Mouse (Mus musculus): ENCODE results near the gene Mthfd2. TPM values are rescaled to one million over a fixed set of nuclear protein-coding genes. Genes with fewer than 3 reads are reported as not detected.

The Mthfd2 gene
- polyA plus RNA-seq, 1 experiment, result 2.3 TPM

DNA sequence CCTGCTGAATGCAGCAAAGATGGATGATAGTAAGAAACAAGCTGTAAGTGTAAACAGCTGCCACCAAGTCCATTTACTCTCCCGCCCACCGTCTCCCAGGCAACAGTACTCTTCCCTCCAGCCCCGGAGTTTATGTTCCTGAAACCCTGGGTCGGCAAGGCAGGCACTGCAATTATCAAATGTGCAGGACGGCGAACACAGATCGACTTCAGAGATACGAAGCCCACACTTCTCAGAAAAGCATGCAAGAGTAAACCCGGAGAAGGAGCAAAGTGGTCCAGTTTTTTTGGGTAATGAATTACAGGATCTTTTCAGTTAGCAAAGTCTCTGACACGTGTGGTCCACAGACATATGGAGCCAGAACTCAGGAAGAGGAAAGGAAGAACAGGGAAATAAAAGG is 9.7 kb downstream of the Mthfd2 start:
- no peaks in the 10 kb centered on the region for H3K27me3 ChIP-seq (replicated peaks; ENCODE audit: control insufficient read depth, insufficient read depth, low read length)
- 11% methylated on average over 10 of the region's 10 CpGs for WGBS
- peak; percentile 10 for DNase-seq
- H3K4me3 ChIP-seq (ENCODE audit: insufficient read depth, low read depth, low read length), result no peak overlapping the region
- no peak overlapping the region for H3K27ac ChIP-seq (ENCODE audit: insufficient read depth, low read depth, low read length)
- no peaks in the 10 kb centered on the region for H3K4me1 ChIP-seq (ENCODE audit: control insufficient read depth, insufficient read depth, low read length)
- TF ChIP-seq CTCF (conservative IDR thresholded peaks at IDR 0.05; ENCODE audit: insufficient read depth, insufficient read length, low read depth, low read length) (no peak), POLR2A (IDR thresholded peaks at IDR 0.05; ENCODE audit: low read depth, low read length) (no peak)
- no peaks in the 10 kb centered on the region for H3K36me3 ChIP-seq (ENCODE audit: control insufficient read depth, insufficient read depth, low read length)

DNA sequence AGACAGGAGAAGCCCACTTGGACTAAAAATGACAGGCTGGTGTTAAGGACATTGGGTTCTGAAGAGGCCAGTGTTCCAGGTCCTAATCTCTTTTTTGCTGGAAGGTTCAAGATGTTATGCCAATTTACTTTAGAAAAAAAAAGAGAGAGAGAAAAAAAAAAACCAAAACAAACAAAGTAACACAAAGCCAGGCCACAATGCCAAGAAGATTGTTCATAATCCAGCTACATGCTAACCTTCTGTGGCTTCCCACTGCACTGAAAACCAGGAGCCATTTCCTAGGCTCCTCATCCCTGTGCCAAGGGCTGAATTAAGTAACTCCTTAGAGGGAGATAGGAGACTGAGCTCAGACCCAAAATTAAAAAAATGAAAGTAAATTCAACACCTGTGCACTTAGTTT is 10.4 kb downstream of the Mthfd2 start:
- Histone ChIP-seq H3K36me3 (ENCODE audit: control insufficient read depth, insufficient read depth, low read length) (no peaks in the 10 kb centered on the region), H3K27me3 (replicated peaks; ENCODE audit: control insufficient read depth, insufficient read depth, low read length) (no peaks in the 10 kb centered on the region), H3K4me1 (ENCODE audit: control insufficient read depth, insufficient read depth, low read length) (no peaks in the 10 kb centered on the region), H3K27ac (ENCODE audit: insufficient read depth, low read depth, low read length) (no peak overlapping the region), H3K4me3 (ENCODE audit: insufficient read depth, low read depth, low read length) (no peak overlapping the region)
- TF ChIP-seq CTCF (conservative IDR thresholded peaks at IDR 0.05; ENCODE audit: insufficient read depth, insufficient read length, low read depth, low read length) (no peak), POLR2A (IDR thresholded peaks at IDR 0.05; ENCODE audit: low read depth, low read length) (no peak)
- no peak for DNase-seq

DNA sequence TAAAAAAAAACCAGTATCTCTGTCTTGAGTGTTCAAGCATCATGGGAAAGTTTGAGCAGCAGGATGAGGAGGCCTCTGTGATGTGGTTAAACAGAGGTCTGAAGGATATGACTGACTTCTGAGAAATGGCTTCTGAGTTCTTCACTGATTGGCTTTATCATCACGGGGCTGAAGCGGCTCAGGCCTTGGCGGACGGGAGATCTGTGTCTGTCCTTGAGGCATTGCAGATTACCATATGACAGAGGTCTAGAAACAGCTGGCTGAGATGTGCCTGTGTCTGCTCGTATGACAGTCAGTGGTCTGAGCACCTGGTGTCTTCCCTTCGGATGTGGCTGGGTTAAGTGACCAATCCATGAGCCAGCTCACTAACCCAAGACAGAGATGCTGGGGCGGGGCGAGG is 13.2 kb downstream of the Mthfd2 start:
- Histone ChIP-seq H3K4me3 (ENCODE audit: insufficient read depth, low read depth, low read length) (no peak overlapping the region), H3K36me3 (ENCODE audit: control insufficient read depth, insufficient read depth, low read length) (no peaks in the 10 kb centered on the region), H3K27me3 (replicated peaks; ENCODE audit: control insufficient read depth, insufficient read depth, low read length) (no peaks in the 10 kb centered on the region), H3K27ac (ENCODE audit: insufficient read depth, low read depth, low read length) (no peak overlapping the region), H3K4me1 (ENCODE audit: control insufficient read depth, insufficient read depth, low read length) (no peaks in the 10 kb centered on the region)
- no peak for TF ChIP-seq CTCF (conservative IDR thresholded peaks at IDR 0.05; ENCODE audit: insufficient read depth, insufficient read length, low read depth, low read length)
- no peak for TF ChIP-seq POLR2A (IDR thresholded peaks at IDR 0.05; ENCODE audit: low read depth, low read length)
- WGBS, result 91% methylated on average over 8 of the region's 8 CpGs
- no peak for DNase-seq

DNA sequence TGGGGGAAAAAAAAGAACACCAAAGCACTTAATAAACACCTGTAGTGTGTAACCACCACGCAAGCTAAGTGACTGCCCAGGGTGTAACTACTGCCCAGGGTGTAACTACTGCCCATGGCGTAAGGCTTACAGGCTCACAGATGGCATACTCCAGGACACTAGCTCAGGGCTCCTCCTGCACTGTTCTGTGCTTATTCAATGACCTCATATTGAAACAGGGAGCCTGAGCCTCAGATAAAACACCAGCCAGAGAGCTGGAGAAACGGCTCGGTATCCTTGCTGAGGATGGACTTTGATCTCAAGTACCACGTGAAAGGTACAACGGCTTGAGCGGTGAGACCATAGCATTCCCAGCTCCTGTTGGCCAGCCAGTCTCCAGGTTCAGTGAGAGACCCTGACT is 13.7 kb downstream of the Mthfd2 start:
- TF ChIP-seq CTCF (conservative IDR thresholded peaks at IDR 0.05; ENCODE audit: insufficient read depth, insufficient read length, low read depth, low read length), result no peak
- TF ChIP-seq POLR2A (IDR thresholded peaks at IDR 0.05; ENCODE audit: low read depth, low read length), result no peak
- no peaks in the 10 kb centered on the region for H3K27me3 ChIP-seq (replicated peaks; ENCODE audit: control insufficient read depth, insufficient read depth, low read length)
- H3K4me3 ChIP-seq (ENCODE audit: insufficient read depth, low read depth, low read length), result no peak overlapping the region
- H3K27ac ChIP-seq (ENCODE audit: insufficient read depth, low read depth, low read length), result no peak overlapping the region
- no peaks in the 10 kb centered on the region for H3K36me3 ChIP-seq (ENCODE audit: control insufficient read depth, insufficient read depth, low read length)
- DNase-seq, result peak; percentile 51
- H3K4me1 ChIP-seq (ENCODE audit: control insufficient read depth, insufficient read depth, low read length), result no peaks in the 10 kb centered on the region
- 68% methylated on average over 7 of the region's 7 CpGs for WGBS

DNA sequence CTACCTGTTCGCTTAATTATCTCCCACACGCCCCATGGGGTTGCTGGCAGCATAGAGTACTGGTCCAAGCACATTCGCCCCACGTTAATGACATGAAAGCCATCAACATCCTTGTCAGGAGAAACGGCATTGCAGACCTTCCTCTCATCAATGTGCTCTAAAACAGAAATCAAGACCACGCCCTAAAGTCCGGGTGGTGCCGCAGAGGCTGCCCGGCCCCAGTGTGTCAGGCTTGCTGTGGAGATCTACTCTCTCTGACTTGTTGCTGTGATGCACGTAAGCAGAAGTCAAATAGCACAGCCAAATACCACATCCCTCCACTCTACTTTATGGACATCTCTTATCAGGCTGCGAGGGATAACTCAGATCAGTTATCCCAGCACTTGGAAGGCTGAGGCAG is 14.5 kb downstream of the Mthfd2 start:
- H3K27ac ChIP-seq (ENCODE audit: insufficient read depth, low read depth, low read length), result no peak overlapping the region
- no peaks in the 10 kb centered on the region for H3K36me3 ChIP-seq (ENCODE audit: control insufficient read depth, insufficient read depth, low read length)
- no peaks in the 10 kb centered on the region for H3K27me3 ChIP-seq (replicated peaks; ENCODE audit: control insufficient read depth, insufficient read depth, low read length)
- no peak for TF ChIP-seq CTCF (conservative IDR thresholded peaks at IDR 0.05; ENCODE audit: insufficient read depth, insufficient read length, low read depth, low read length)
- TF ChIP-seq POLR2A (IDR thresholded peaks at IDR 0.05; ENCODE audit: low read depth, low read length), result no peak
- no peak overlapping the region for H3K4me3 ChIP-seq (ENCODE audit: insufficient read depth, low read depth, low read length)
- no peak for DNase-seq
- H3K4me1 ChIP-seq (ENCODE audit: control insufficient read depth, insufficient read depth, low read length), result no peaks in the 10 kb centered on the region
- 95% methylated on average over 11 of the region's 11 CpGs for WGBS

DNA sequence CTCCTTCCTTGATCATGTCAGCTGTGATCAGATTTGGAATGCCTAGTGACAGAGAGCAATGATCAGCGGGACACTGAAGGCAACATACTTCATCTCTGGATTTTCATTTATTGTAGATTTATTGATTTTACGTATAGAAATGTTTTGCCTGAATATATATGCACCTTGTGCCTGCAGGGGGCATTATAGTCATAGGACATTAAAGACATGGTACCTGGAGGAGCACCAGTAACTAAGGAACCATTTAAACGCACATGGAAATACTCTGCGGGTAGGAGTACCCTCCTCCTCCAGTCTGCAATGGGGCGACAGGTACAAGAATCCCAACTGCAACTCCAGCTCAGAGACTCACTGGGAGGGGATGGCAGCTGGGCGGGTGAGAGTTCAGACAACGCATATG is 16.7 kb downstream of the Mthfd2 start:
- H3K36me3 ChIP-seq (ENCODE audit: control insufficient read depth, insufficient read depth, low read length), result no peaks in the 10 kb centered on the region
- no peaks in the 10 kb centered on the region for H3K27me3 ChIP-seq (replicated peaks; ENCODE audit: control insufficient read depth, insufficient read depth, low read length)
- WGBS, result 90% methylated on average over 7 of the region's 7 CpGs
- no peak for DNase-seq
- TF ChIP-seq CTCF (conservative IDR thresholded peaks at IDR 0.05; ENCODE audit: insufficient read depth, insufficient read length, low read depth, low read length) (no peak), POLR2A (IDR thresholded peaks at IDR 0.05; ENCODE audit: low read depth, low read length) (no peak)
- H3K27ac ChIP-seq (ENCODE audit: insufficient read depth, low read depth, low read length), result no peak overlapping the region
- no peaks in the 10 kb centered on the region for H3K4me1 ChIP-seq (ENCODE audit: control insufficient read depth, insufficient read depth, low read length)
- no peak overlapping the region for H3K4me3 ChIP-seq (ENCODE audit: insufficient read depth, low read depth, low read length)

DNA sequence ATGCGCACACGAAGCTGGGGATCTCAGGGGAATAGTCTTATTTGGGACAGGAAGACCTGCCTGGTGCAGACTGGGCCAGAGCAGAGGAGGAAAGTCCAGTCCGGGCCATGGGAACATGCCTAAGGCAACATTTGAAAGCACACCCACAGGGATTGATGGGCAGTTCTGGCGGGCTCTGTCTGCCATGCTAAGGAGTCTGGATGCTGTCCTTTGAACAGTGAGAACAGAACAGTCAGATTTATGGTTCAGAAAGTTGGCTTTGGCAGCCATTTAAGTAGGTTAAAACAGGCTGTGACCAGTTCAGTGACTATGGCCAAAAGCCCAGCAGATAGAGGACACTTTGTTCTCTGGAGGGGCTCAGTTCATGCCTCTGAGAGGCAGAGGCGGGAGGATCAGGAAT is 23.4 kb downstream of the Mthfd2 start:
- Histone ChIP-seq H3K27me3 (replicated peaks; ENCODE audit: control insufficient read depth, insufficient read depth, low read length) (no peaks in the 10 kb centered on the region), H3K27ac (ENCODE audit: insufficient read depth, low read depth, low read length) (no peak overlapping the region), H3K4me1 (ENCODE audit: control insufficient read depth, insufficient read depth, low read length) (no peaks in the 10 kb centered on the region), H3K4me3 (ENCODE audit: insufficient read depth, low read depth, low read length) (no peak overlapping the region), H3K36me3 (ENCODE audit: control insufficient read depth, insufficient read depth, low read length) (no peaks in the 10 kb centered on the region)
- no peak for TF ChIP-seq POLR2A (IDR thresholded peaks at IDR 0.05; ENCODE audit: low read depth, low read length)
- no peak for TF ChIP-seq CTCF (conservative IDR thresholded peaks at IDR 0.05; ENCODE audit: insufficient read depth, insufficient read length, low read depth, low read length)
- DNase-seq, result peak; percentile 58
- 49% methylated on average over 5 of the region's 5 CpGs for WGBS

DNA sequence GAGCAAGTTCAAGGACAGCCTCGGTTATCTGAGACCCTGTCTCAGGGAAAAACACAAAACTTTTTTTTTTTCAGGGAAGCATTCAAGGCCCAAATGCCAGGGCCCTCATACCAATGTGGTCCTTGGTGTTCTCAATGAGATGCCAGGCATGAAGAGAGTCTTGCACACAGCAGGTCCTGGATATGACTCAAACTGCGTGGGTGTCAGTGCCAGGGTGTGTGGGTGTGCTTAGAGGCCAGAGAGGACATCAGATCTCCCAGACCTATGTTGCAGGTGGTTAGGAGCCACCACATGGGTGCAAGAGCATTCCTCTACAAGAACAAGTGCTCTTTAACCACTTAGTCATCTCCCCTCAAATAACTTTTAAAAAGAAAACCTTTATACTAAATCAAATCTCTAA is 24.4 kb downstream of the Mthfd2 start:
- WGBS, result 81% methylated on average over 2 of the region's 2 CpGs
- DNase-seq, result no peak
- H3K4me1 ChIP-seq (ENCODE audit: control insufficient read depth, insufficient read depth, low read length), result no peaks in the 10 kb centered on the region
- H3K4me3 ChIP-seq (ENCODE audit: insufficient read depth, low read depth, low read length), result no peak overlapping the region
- TF ChIP-seq POLR2A (IDR thresholded peaks at IDR 0.05; ENCODE audit: low read depth, low read length) (no peak), CTCF (conservative IDR thresholded peaks at IDR 0.05; ENCODE audit: insufficient read depth, insufficient read length, low read depth, low read length) (no peak)
- H3K27ac ChIP-seq (ENCODE audit: insufficient read depth, low read depth, low read length), result no peak overlapping the region
- no peaks in the 10 kb centered on the region for H3K36me3 ChIP-seq (ENCODE audit: control insufficient read depth, insufficient read depth, low read length)
- no peaks in the 10 kb centered on the region for H3K27me3 ChIP-seq (replicated peaks; ENCODE audit: control insufficient read depth, insufficient read depth, low read length)
